Mouse (Mus musculus): ENCODE data around the gene Gm20388. TPM values are rescaled to one million over a fixed set of nuclear protein-coding genes. Genes with fewer than 3 reads are reported as not detected.

Gm20388 gene
- polyA plus RNA-seq, 1 experiment from 2014 or later, result not detected

DNA sequence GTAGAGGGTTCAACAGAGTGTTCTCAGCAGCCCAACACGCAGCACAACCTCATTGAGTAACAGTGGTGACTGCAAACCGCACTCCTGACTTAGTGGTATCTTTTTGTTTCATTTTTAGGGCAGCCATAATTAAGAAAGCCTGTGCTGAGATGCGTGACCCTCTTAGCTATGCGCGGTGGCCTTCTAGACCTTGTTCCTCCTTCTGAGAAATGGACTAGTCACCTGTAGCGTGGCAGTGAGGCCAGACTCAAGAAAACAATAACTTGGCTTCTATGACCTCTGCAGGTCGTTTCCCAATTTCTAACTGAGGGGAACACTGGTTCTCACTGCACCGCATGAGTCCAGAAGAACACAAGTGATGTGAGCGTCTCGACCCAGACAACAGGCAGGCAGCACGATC, 2993.9 kb downstream of the Gm20388 start:
- no peak for ATAC-seq (ENCODE audit: low FRiP score, low TSS enrichment)
- Histone ChIP-seq H3K27me3 (ENCODE audit: control insufficient read depth, insufficient read depth, low read length) (no peaks in the 10 kb centered on the region), H3K4me2 (replicated peaks; ENCODE audit: low read depth) (no peak overlapping the region), H3K4me1 (replicated peaks; ENCODE audit: control insufficient read depth, insufficient read depth) (no peaks in the 10 kb centered on the region), H3K36me3 (ENCODE audit: control insufficient read depth, insufficient read depth, low read length) (peaks cover 11% of the 10 kb centered on the region), H3K9ac (ENCODE audit: low read length) (no peak overlapping the region), H3K4me3 (ENCODE audit: low read depth, low read length) (no peak overlapping the region), H3K9me3 (ENCODE audit: control insufficient read depth, low read length) (no peaks in the 10 kb centered on the region), H3K27ac (replicated peaks) (no peak overlapping the region)
- no peak for TF ChIP-seq EP300 (optimal IDR thresholded peaks at IDR 0.05)
- no peak for TF ChIP-seq CTCF (IDR thresholded peaks at IDR 0.05; ENCODE audit: low read depth)
- DNase-seq (ENCODE audit: low spot score), result no peak
- 91% methylated on average over 11 of the region's 11 CpGs for WGBS

DNA sequence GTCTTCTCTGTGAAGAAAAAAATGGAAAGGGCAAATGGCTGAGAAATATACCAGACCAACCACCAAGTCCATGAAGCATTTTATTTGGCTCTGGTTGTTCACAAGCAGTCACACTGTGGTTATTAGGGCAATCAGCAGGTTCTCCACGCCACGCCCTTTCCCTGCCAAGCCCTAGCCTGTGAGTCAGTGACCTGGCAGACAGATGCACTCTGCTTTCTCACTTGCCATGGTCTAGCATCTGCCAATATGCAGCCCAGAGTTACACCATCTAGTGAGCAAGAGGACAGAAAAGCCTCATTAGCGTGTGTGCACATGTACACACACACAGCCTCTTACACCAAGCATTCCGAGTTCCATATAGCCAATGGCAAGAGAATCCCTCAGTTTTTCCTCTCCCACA, 2994.7 kb downstream of the Gm20388 start:
- Histone ChIP-seq H3K4me1 (replicated peaks; ENCODE audit: control insufficient read depth, insufficient read depth) (no peaks in the 10 kb centered on the region), H3K27me3 (ENCODE audit: control insufficient read depth, insufficient read depth, low read length) (no peaks in the 10 kb centered on the region), H3K4me3 (ENCODE audit: low read depth, low read length) (no peak overlapping the region), H3K4me2 (replicated peaks; ENCODE audit: low read depth) (no peak overlapping the region), H3K36me3 (ENCODE audit: control insufficient read depth, insufficient read depth, low read length) (peaks cover 7% of the 10 kb centered on the region), H3K9me3 (ENCODE audit: control insufficient read depth, low read length) (no peaks in the 10 kb centered on the region), H3K9ac (ENCODE audit: low read length) (no peak overlapping the region), H3K27ac (replicated peaks) (peak overlapping the region; percentile 53; the same call in 1 of the 2 replicates)
- TF ChIP-seq CTCF (IDR thresholded peaks at IDR 0.05; ENCODE audit: low read depth) (no peak), EP300 (optimal IDR thresholded peaks at IDR 0.05) (no peak)
- peak; percentile 53; the same call in 1 of the 2 replicates for ATAC-seq (ENCODE audit: low FRiP score, low TSS enrichment)
- peak; percentile 58 for DNase-seq (ENCODE audit: low spot score)
- WGBS, result 71% methylated on average over 4 of the region's 4 CpGs

GRCm38 (mm10) chr8:122906463-122907021, 2995.9 kb downstream of the Gm20388 start:
- no peaks in the 10 kb centered on the region for H3K4me1 ChIP-seq (replicated peaks; ENCODE audit: control insufficient read depth, insufficient read depth)
- 9% methylated on average over 6 of the region's 6 CpGs for WGBS
- DNase-seq (ENCODE audit: low spot score) (peak; percentile 91), ATAC-seq (ENCODE audit: low FRiP score, low TSS enrichment) (peak; percentile 92)
- peak; percentile 96 for TF ChIP-seq CTCF (IDR thresholded peaks at IDR 0.05; ENCODE audit: low read depth)
- TF ChIP-seq EP300 (optimal IDR thresholded peaks at IDR 0.05), result no peak
- H3K9me3 ChIP-seq (ENCODE audit: control insufficient read depth, low read length), result no peaks in the 10 kb centered on the region
- H3K4me2 ChIP-seq (replicated peaks; ENCODE audit: low read depth), result peak overlapping the region; percentile 18
- no peaks in the 10 kb centered on the region for H3K27me3 ChIP-seq (ENCODE audit: control insufficient read depth, insufficient read depth, low read length)
- H3K4me3 ChIP-seq (ENCODE audit: low read depth, low read length), result no peak overlapping the region
- no peak overlapping the region for H3K9ac ChIP-seq (ENCODE audit: low read length)
- H3K27ac ChIP-seq (replicated peaks), result 0 out of 2 replicates have a peak overlapping the region, but pooled peaks have one; percentile 26
- peaks cover 7% of the 10 kb centered on the region for H3K36me3 ChIP-seq (ENCODE audit: control insufficient read depth, insufficient read depth, low read length)

- no peaks in the 10 kb centered on the region for H3K27me3 ChIP-seq (ENCODE audit: control insufficient read depth, insufficient read depth, low read length)
- H3K9ac ChIP-seq (ENCODE audit: low read length), result no peak overlapping the region
- no peak for TF ChIP-seq EP300 (optimal IDR thresholded peaks at IDR 0.05)
- no peak for TF ChIP-seq CTCF (IDR thresholded peaks at IDR 0.05; ENCODE audit: low read depth)
- H3K9me3 ChIP-seq (ENCODE audit: control insufficient read depth, low read length), result no peaks in the 10 kb centered on the region
- H3K4me3 ChIP-seq (ENCODE audit: low read depth, low read length), result no peak overlapping the region
- no peak overlapping the region for H3K27ac ChIP-seq (replicated peaks)
- 71% methylated on average over 3 of the region's 3 CpGs for WGBS
- DNase-seq (ENCODE audit: low spot score) (no peak), ATAC-seq (ENCODE audit: low FRiP score, low TSS enrichment) (no peak)
- 0 out of 2 replicates have a peak, but pooled peaks cover 2% of the 10 kb centered on the region for H3K4me1 ChIP-seq (replicated peaks; ENCODE audit: control insufficient read depth, insufficient read depth)
- H3K4me2 ChIP-seq (replicated peaks; ENCODE audit: low read depth), result no peak overlapping the region
- peaks cover 11% of the 10 kb centered on the region for H3K36me3 ChIP-seq (ENCODE audit: control insufficient read depth, insufficient read depth, low read length)
Observed at GRCm38 (mm10) chr8:122912150-122912549, 3001.5 kb downstream of the Gm20388 start.

GRCm38 (mm10) chr8:122912871-122913270, 3002.2 kb downstream of the Gm20388 start:
- TF ChIP-seq EP300 (optimal IDR thresholded peaks at IDR 0.05), result no peak
- TF ChIP-seq CTCF (IDR thresholded peaks at IDR 0.05; ENCODE audit: low read depth), result no peak
- ATAC-seq (ENCODE audit: low FRiP score, low TSS enrichment) (no peak), DNase-seq (ENCODE audit: low spot score) (no peak)
- no peak overlapping the region for H3K4me2 ChIP-seq (replicated peaks; ENCODE audit: low read depth)
- no peak overlapping the region for H3K4me3 ChIP-seq (ENCODE audit: low read depth, low read length)
- no peaks in the 10 kb centered on the region for H3K27me3 ChIP-seq (ENCODE audit: control insufficient read depth, insufficient read depth, low read length)
- peaks cover 6% of the 10 kb centered on the region; the same call in 1 of the 2 replicates for H3K4me1 ChIP-seq (replicated peaks; ENCODE audit: control insufficient read depth, insufficient read depth)
- H3K36me3 ChIP-seq (ENCODE audit: control insufficient read depth, insufficient read depth, low read length), result peaks cover 11% of the 10 kb centered on the region
- H3K27ac ChIP-seq (replicated peaks), result no peak overlapping the region
- 92% methylated on average over 4 of the region's 4 CpGs for WGBS
- no peaks in the 10 kb centered on the region for H3K9me3 ChIP-seq (ENCODE audit: control insufficient read depth, low read length)
- H3K9ac ChIP-seq (ENCODE audit: low read length), result no peak overlapping the region

DNA sequence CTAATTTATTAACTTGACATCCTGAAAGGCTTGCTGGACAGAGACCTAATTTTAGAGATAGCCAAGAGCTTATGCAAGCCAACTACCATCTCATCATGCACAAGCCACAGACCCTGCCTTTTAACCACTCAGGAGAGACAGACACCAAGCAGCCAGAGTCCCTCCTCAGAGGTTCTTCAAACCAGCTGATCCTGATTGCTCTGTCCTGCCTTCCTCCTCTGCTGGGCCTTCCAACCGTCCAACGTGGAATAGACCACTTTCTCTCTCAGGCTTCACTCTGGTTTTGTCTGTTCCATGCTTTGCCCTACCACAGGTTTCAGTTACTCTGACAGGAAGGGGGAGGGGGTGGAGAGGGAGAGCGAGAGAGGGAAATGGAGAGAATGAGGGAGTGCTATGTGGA, 3006.1 kb downstream of the Gm20388 start:
- H3K36me3 ChIP-seq (ENCODE audit: control insufficient read depth, insufficient read depth, low read length), result 0 out of 2 replicates have a peak, but pooled peaks cover 5% of the 10 kb centered on the region
- H3K4me1 ChIP-seq (replicated peaks; ENCODE audit: control insufficient read depth, insufficient read depth), result peaks cover 14% of the 10 kb centered on the region; the same call in 1 of the 2 replicates
- H3K9me3 ChIP-seq (ENCODE audit: control insufficient read depth, low read length), result no peaks in the 10 kb centered on the region
- no peak overlapping the region for H3K9ac ChIP-seq (ENCODE audit: low read length)
- H3K4me3 ChIP-seq (ENCODE audit: low read depth, low read length), result no peak overlapping the region
- ATAC-seq (ENCODE audit: low FRiP score, low TSS enrichment) (no peak), DNase-seq (ENCODE audit: low spot score) (no peak)
- TF ChIP-seq EP300 (optimal IDR thresholded peaks at IDR 0.05) (no peak), CTCF (IDR thresholded peaks at IDR 0.05; ENCODE audit: low read depth) (no peak)
- H3K27me3 ChIP-seq (ENCODE audit: control insufficient read depth, insufficient read depth, low read length), result no peaks in the 10 kb centered on the region
- WGBS, result 48% methylated on average over 3 of the region's 3 CpGs
- no peak overlapping the region for H3K27ac ChIP-seq (replicated peaks)
- no peak overlapping the region for H3K4me2 ChIP-seq (replicated peaks; ENCODE audit: low read depth)
